Mouse (Mus musculus) neutrophil, adult 5-6 weeks (primary cell): ENCODE data around the gene Vmn2r49. TPM values are rescaled to one million over a fixed set of nuclear protein-coding genes. Genes with fewer than 3 reads are reported as not detected.
"Not testable (repeated sequence)": the region's sequence is repeated elsewhere in the genome, so short reads cannot be mapped to it uniquely, and the experiment has no call there.

Experiments
- ATAC-seq: fragments of 151-379, 151-347 bp; 2 replicates; pipeline ENCODE4 v1.8.0; 2017; ENCODE audit warnings: mild to moderate bottlenecking, moderate TSS enrichment; ENCODE audit not compliant: insufficient number of reproducible peaks, poor library complexity, low FRiP score, severe bottlenecking; ENCODE audit errors: extremely low read depth
- total RNA-seq: library from RNA; stranded (forward); fragments of 200-1000 nt; gene quantifications from 2 replicates; pipeline ENCODE4 v1.2.3, GENCODE M21; 2017

Vmn2r49 gene
- 0.23 TPM in 1 of 2 replicates, not detected in the other for total RNA-seq

GRCm38 (mm10) chr7:9992157-9992556 is at the start of gene Vmn2r49:
Gene Vmn2r49 (minus strand): TSS chr7:9992257.
- ATAC-seq: not testable (repeated sequence)

DNA sequence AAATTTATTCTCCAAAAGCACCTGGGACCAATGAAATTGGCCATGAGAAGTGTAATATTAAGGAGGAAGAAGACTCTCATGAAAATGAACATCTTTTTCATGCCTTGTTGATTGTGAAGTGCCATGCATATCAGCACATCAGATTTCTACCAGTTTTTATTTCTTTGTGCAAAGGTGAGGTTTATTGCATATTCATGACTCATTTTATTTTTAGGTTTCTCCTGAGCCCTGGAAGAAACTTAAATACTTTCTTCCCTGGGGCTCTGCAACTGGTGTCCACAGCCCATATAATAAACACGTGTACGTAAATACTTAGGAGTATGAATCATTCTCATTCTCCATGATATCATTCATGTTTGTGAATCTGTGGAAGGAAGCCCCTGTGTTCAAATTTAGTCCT is 38.6 kb downstream of the Vmn2r49 start, which contains the start of gene Vmn2r48:
Gene Vmn2r48 (minus strand): TSS at position 101 of the 400 bp plus-strand sequence.
- not testable (repeated sequence) for ATAC-seq

Other genes starting within 250 kb of the Vmn2r49 start
- gene Vmn2r46, start 221.7 kb downstream of the Vmn2r49 start, total RNA-seq: not detected in 2 replicates
- gene Vmn2r47, start 150.9 kb downstream of the Vmn2r49 start, total RNA-seq: not detected in 2 replicates
- not detected in 2 replicates for gene Vmn2r48, start 38.7 kb downstream of the Vmn2r49 start, total RNA-seq
- not detected in 2 replicates for gene Vmn2r50, start 61.0 kb upstream of the Vmn2r49 start, total RNA-seq
- gene Vmn2r51, start 113.5 kb upstream of the Vmn2r49 start, total RNA-seq: not detected in 2 replicates
- gene Vmn2r52, start 184.3 kb upstream of the Vmn2r49 start, total RNA-seq: not detected in 2 replicates